Mouse (Mus musculus) layer of hippocampus, postnatal 25 days (tissue): ENCODE measurements at regions not wholly inside any gene's neighbourhood (a gene's known extent, or its start where the extent isn't known, plus 50 kb on each side); places are given as distances from the start of the nearest gene placed in this dataset.

Source experiments
- DNase-seq, 2 experiments: peaks; one replicate each; pipeline ENCODE4 v3.0.0; 2022; ENCODE audit warnings: mixed read lengths in 2 of 2, low spot score in 1 of 2; ENCODE audit errors: extremely low spot score in 1 of 2

DNA sequence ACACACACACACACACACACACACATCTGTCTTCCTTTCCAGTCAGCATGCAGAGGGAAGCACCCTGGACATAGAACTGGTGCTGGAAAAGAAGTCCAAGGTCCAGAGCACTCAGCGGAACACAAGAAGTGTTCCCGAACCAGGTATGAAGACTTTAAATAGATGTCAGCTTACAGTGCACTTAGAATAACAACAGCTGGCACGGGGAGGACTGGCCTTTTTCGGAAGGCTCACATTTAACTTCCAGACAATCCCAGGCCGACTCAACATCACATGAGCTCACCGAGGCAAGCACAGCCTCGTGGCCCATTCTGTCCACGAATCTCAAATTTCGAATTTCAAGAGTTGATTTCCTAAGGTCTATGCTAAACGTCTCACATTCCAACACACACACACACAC lies 70.9 kb upstream of the Slc25a33 start:
- DNase-seq, result no peak

DNA sequence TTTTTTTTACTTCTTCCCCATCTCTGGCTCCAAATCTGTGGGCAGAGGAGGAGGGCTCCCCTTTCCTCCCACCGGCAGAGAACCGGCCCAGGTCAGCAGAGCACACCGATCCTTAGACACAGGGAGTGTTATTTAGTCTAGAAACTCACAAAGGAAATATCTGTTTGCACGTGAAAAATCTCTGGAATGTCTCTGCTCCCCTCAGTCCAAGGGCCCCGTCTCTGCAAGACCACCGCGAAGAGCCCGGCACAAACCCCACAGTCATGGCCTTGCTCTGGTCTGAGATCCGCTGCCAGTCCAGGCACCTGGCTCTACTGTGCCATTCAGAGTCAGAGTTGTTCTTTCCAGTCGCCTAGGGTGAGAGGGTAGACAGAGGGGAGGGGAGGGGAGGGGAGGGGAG lies 69.7 kb upstream of the Slc25a33 start:
- no peak for DNase-seq

DNA sequence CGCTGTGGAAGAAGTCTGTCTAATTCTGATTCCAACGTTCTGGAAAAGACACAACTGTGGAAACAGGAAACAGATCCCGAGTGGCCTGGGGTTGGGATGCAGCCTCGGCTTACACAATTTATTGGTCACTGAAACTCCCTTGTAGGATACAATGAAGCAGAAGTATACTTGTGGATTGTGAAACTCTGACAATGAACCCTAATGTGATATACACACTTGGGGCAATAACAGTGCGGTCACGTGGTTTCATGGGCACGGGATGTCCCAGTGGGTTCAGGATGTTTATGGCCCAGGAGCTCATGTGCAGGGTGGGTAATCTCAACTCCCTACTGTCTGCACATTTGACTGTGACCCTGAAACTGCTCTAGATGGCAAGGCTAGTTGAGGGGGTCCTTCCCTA lies 68.8 kb upstream of the Slc25a33 start:
- DNase-seq, result no peak

DNA sequence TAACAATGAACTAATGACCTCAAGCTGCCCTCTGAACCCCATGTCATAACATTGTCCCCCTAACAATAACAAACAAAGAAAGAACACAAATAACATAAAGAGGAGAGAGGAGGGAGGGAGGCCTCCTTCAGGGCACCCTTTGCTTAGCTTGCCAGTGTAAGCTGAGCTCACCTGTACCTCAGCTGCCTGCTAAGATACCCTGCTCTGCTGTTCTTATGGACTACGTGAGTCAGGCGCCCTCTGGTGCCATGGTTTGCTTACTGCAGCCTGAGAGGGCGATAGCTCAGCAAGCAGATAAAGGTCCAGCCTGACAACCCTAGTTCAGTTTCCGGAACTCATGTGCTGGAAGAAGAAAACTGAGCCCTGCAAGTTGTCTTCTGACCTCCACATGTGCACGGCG lies 67.8 kb upstream of the Slc25a33 start:
- peak in 1 of 2 experiments; percentile 56 for DNase-seq

DNA sequence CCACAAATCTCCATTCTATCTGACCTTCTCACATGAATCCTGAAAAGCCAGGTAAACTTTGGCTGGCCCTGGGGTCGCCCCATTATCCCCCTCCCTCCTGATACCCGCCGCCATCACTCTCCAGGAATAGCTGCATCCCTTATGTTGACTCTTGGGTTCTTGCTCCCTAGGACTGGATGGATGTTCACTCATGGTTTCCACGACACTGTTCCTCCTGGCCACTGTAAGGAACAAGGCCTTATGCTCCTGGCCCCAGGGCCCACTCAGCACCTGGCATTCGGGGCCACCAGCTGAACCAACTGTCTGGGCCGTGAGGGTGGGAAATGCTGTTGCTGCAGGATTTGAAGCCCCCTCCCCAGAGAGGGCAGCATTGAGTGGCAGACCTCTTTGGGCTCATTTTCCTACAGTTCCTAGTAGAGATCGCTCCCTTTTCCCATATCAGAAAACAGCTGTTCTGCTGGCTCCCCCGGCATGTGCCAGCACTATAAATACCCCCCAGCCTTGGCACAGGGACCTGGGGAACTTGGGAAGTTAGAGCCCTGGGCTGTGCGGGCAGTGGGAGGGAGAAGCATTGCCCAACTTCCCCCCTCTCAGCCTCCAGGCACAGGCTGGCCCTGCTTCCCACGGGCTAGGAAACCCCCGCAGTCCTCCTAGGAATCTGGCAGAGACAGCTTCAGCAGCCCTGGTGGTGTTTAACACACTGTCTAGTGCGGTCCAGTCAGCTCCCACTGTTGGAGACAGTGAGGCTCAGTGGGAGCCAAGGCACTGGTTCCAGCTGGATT lies 66.6 kb upstream of the Slc25a33 start:
- DNase-seq, result peak in 1 of 2 experiments; percentile 28

DNA sequence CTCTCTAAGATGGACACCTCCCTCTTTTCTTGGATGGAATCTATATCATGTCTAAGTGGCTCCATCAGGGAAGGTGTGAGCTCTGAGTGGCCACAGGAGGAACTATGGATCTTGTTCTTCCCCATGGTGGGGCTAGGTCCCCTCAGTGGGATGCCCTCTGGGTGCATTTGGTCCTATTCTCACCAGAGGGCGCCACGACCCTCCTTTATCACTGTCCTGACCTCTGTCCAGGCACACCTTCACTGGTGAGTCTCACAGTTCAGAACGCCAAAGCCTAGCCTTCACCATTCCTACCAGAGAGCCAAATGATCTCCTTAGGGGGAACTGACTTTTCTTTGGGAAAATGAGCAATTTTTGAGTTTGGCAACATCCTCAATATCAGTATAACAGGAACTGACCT lies 64.6 kb upstream of the Slc25a33 start:
- peak in 1 of 2 experiments; percentile 30 for DNase-seq

DNA sequence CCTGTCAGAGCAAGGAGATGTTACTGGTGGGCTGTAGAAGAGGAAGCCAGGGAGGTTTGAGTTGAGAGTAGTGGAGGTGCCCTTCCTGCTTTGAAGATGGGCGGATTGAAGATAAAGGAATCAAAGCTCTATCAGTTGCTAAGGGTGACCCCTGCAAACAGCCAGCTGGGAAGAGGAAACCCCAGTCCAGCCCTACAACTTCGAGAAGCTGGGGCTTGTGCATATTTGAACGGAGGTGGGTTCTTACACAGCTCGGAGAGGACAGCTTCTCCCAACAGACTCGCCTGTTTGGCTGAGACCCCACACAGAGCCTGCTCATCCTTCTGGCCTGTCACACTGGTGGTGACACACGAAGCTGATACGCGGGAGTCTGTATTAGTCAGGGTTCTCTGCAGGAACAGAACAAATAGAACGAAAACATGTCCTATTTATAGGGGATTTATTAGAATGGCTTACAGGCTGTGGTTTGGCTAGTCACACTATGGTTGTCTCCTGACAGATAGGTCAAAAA lies 60.6 kb upstream of the Slc25a33 start:
- DNase-seq, result no peak

DNA sequence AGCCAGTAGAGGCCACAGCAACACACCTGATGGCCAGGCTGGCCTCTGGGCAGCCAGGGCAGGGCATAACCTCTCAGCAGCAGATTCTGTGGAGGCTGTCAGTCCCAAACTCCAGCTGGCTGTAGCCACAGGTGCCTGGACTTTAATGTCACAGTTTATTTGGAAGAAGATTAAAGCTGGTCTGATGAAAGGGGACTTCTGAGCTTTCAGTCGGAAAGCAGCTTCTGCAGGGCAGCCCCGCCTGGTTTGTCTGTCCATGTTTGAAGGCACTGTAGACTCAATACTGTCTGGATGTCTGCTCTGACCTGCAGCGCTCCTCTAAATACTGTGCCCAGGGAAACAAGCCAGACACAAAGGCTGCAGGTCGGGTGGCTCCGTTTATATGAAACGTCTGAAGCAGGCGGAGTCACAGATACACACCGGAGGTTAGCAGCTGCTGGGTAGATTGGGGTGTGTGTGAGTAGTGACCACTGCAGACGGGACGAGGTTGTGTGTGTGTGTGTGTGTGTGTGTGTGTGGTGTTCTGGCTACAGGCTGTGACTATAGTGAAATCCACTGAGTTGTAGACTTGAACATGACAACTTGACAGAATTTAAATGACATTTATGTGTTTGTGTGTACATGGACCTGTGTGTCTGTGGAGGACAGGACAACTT lies 58.5 kb upstream of the Slc25a33 start:
- no peak for DNase-seq

DNA sequence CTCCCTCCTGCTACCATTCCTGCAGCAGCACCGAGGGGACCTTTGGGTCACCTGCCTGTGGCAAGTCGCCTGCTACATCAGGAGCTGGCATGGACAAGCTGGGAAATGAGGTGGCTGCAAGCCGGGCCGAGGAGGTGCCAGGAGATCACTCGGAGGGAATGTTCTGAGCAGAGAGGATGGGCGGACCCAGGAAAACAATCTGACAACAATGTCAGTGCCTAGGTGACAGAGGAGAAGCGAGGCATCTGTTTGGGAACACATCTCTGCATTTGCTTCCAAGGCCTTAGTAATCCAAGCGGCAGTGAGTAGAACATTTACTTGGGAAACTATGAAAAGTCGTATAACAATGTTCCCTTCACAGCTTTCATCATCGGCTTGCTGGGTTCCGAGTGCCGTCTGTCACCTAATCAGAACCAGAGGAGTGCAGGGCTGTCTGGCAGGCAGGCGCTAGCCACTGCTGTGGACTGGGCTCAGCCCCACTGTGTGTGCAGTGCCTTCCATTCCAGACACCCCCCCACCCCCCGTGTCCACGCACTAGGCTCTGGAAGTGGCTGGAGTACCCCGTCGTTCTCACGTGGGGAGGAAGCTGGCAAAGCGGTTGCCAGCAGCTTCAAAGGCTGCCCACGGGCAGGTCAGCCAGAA lies 56.6 kb upstream of the Slc25a33 start:
- no peak for DNase-seq

DNA sequence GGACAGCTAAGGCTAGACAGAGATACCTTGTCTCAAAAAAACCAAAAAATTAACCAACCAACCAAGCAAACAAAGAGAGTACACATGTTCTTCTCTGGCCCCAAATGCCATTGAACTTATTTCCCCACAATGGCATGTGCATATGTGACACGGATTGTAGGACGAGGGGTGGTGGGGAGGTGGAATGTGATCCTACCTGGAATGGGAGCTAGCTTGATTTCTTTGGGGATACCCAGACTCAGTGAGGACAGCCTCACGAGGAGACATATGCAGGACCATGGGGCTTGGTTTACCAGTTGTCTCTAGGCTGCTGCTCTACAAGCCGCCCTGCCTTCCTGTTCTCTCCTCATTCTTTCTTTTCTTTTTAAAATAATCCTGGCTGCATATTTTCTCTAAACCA lies 55.9 kb upstream of the Slc25a33 start:
- DNase-seq, result no peak

DNA sequence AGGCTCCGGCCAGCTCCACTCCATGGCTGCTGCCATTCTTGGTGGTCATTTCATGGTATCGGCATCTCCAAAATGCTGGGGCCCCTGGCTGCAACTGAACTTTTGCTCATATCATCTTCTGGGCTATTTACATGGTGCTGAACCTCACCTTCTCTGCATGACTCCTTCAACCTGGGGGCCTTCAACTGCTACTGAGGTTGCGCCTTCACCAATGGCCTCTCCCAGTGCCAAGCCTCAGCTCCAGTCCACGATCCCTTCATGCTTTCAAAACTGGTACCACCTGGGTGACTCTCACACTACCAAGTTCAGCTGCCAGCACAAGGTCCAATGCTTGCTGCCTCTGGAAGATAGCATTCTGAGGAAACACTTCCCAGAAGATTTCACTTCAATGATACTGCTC lies 53.7 kb upstream of the Slc25a33 start:
- no peak for DNase-seq
